Mouse (Mus musculus) forebrain, embryonic 13.5 days (tissue): ENCODE measurements around the gene Akr1cl. TPM values are rescaled to one million over a fixed set of nuclear protein-coding genes. Genes with fewer than 3 reads are reported as not detected.
A peak's percentile ranks its signal among the peaks of the same experiment; 100 is the strongest.

Experiments used
- ATAC-seq: fragments of 200-750 bp; cut with Nextera tagmentation; 2 replicates; pipeline ENCODE4 v1.8.0; 2017
- H3K27ac ChIP-seq: fragments of 300-500 bp; sonication (generic); 2 replicates; pipeline ENCODE4 v1.5.1; 2015; ENCODE audit warnings: inconsistent platforms, mild to moderate bottlenecking, moderate library complexity
- H3K27me3 ChIP-seq: fragments of 300-500 bp; sonication (generic); 2 replicates; pipeline ENCODE4 v1.6.1; 2015; ENCODE audit warnings: mild to moderate bottlenecking, inconsistent platforms
- H3K36me3 ChIP-seq: fragments of 300-500 bp; sonication (generic); 2 replicates; pipeline ENCODE4 v1.6.1; 2015; ENCODE audit warnings: mild to moderate bottlenecking, inconsistent platforms; ENCODE audit not compliant: poor library complexity, severe bottlenecking
- H3K4me1 ChIP-seq: fragments of 300-500 bp; sonication (generic); 2 replicates; pipeline ENCODE4 v1.6.1; 2015; ENCODE audit warnings: inconsistent platforms
- H3K4me2 ChIP-seq: fragments of 300-500 bp; sonication (generic); 2 replicates; pipeline ENCODE4 v1.6.1; 2015; ENCODE audit warnings: inconsistent platforms, mild to moderate bottlenecking, moderate library complexity
- H3K4me3 ChIP-seq: fragments of 300-500 bp; sonication (generic); 2 replicates; pipeline ENCODE4 v1.5.1; 2015; ENCODE audit warnings: mild to moderate bottlenecking, inconsistent platforms
- H3K9ac ChIP-seq: fragments of 300-500 bp; sonication (generic); 2 replicates; pipeline ENCODE4 v1.6.1; 2015; ENCODE audit warnings: mild to moderate bottlenecking, inconsistent platforms
- H3K9me3 ChIP-seq: fragments of 300-500 bp; sonication (generic); replicated peaks from 2 replicates; pipeline ENCODE4 v1.6.1; 2016; ENCODE audit warnings: inconsistent platforms
- WGBS: fragments of 180-500 bp; shearing (Covaris S2); methylation state at CpG from one replicate; pipeline ENCODE4 v1.1.7; 2015; 5-methylcytosine and 5-hydroxymethylcytosine counted together
- polyA plus RNA-seq: library from polyadenylated mRNA; unstranded; fragments of >200 nt; fragmentation: Nextera tagmentation; extraction: Ambion mirVana; gene quantifications from 2 replicates; pipeline ENCODE4 v1.2.1, GENCODE M21; 2015

Akr1cl gene
- polyA plus RNA-seq, 1 experiment from 2014 or later = 0.10 TPM

DNA sequence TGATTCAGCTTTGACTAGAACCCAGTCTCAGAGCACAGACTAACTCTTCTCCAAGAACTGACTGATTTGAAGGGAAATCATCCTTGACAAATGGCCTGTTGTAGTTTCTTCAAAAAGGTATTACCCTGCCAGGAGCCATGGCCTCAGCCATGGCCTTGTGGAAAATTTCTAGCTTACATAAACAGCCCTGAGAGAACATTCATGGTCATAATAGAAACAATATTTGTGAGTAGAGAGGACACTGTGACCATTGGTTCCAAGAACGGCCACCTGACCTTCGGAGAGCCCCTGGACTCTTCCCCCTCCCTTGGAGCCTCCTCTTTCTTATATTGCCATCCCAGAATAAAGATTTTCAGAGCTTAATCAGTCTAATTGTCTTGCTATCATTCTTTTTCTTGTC lies 10.9 kb upstream of the Akr1cl start:
- Histone ChIP-seq H3K9ac (no peak overlapping the region), H3K4me2 (no peak overlapping the region), H3K4me3 (no peak overlapping the region), H3K27ac (no peak overlapping the region), H3K9me3 (no peaks in the 10 kb centered on the region), H3K4me1 (no peaks in the 10 kb centered on the region), H3K27me3 (no peaks in the 10 kb centered on the region), H3K36me3 (no peaks in the 10 kb centered on the region)
- no peak for ATAC-seq
- 88% methylated on average over 2 of the region's 2 CpGs for WGBS

- WGBS = 94% methylated on average over 3 of the region's 3 CpGs
- Histone ChIP-seq H3K4me3 (no peak overlapping the region), H3K9ac (no peak overlapping the region), H3K27me3 (no peaks in the 10 kb centered on the region), H3K4me2 (no peak overlapping the region), H3K27ac (no peak overlapping the region), H3K36me3 (no peaks in the 10 kb centered on the region), H3K4me1 (no peaks in the 10 kb centered on the region), H3K9me3 (no peaks in the 10 kb centered on the region)
- ATAC-seq = no peak
These were observed 9.3 kb upstream of the Akr1cl start for GRCm38 (mm10) chr1:65041837-65042236.

DNA sequence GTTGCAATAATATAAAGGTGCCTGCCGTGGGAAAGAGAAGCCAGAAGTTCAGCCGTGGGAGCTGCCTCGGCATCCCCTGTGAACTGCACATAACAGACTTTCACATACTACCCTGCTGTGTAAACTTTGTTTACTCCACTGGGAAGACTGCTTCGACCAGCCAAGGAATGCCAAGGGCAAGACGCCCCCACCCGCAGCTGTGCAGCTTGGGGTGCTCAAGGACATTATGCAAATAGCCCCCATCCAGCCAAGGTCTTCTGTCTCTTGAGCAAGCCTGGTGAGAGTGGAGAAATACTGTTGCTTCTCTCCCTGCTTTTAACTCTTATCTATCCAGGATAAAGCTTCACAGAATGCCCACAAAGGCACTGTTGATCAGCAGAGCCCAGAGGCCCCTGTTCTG lies 8.2 kb upstream of the Akr1cl start:
- H3K27ac ChIP-seq = no peak overlapping the region
- no peak overlapping the region for H3K4me3 ChIP-seq
- H3K27me3 ChIP-seq = no peaks in the 10 kb centered on the region
- no peak overlapping the region for H3K4me2 ChIP-seq
- WGBS = 83% methylated on average over 6 of the region's 6 CpGs
- no peaks in the 10 kb centered on the region for H3K4me1 ChIP-seq
- no peaks in the 10 kb centered on the region for H3K36me3 ChIP-seq
- H3K9me3 ChIP-seq = no peaks in the 10 kb centered on the region
- ATAC-seq = no peak
- H3K9ac ChIP-seq = no peak overlapping the region

DNA sequence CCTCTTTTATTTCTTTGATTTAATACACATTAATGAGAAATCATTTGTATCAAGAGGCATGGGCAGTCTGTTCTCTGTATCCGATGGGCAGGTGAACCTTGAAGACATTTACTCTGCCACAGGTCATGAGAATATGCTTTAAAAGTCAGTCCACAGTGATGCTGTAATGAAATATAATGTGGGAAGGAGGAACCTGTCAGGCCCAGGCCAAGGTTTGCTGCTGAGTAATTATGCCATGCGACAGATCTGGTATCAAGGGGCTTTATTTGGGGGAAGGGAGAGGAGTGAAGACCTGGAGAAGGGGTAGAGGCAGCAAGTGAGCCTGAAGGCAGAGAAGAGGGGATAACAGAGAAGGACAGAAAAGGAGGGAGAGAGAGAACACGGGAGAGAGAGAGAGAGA lies 7.1 kb upstream of the Akr1cl start:
- 75% methylated on average over 3 of the region's 3 CpGs for WGBS
- Histone ChIP-seq H3K36me3 (no peaks in the 10 kb centered on the region), H3K27ac (no peak overlapping the region), H3K4me2 (no peak overlapping the region), H3K4me1 (no peaks in the 10 kb centered on the region), H3K9ac (no peak overlapping the region), H3K4me3 (no peak overlapping the region), H3K9me3 (no peaks in the 10 kb centered on the region), H3K27me3 (no peaks in the 10 kb centered on the region)
- ATAC-seq = no peak

GRCm38 (mm10) chr1:65037542-65037941 lies 5.0 kb upstream of the Akr1cl start:
- Histone ChIP-seq H3K27me3 (no peaks in the 10 kb centered on the region), H3K9ac (no peak overlapping the region), H3K27ac (no peak overlapping the region), H3K9me3 (no peaks in the 10 kb centered on the region), H3K4me3 (no peak overlapping the region), H3K4me1 (no peaks in the 10 kb centered on the region), H3K4me2 (no peak overlapping the region), H3K36me3 (no peaks in the 10 kb centered on the region)
- 86% methylated on average over 2 of the region's 2 CpGs for WGBS
- no peak for ATAC-seq

GRCm38 (mm10) chr1:65035513-65035912 lies 3.0 kb upstream of the Akr1cl start:
- Histone ChIP-seq H3K4me3 (no peak overlapping the region), H3K27ac (no peak overlapping the region), H3K4me2 (no peak overlapping the region), H3K36me3 (no peaks in the 10 kb centered on the region), H3K27me3 (no peaks in the 10 kb centered on the region), H3K9me3 (no peaks in the 10 kb centered on the region), H3K4me1 (no peaks in the 10 kb centered on the region), H3K9ac (no peak overlapping the region)
- ATAC-seq = no peak
- whole genome bisulfite sequencing = 22% methylated on average over 3 of the region's 3 CpGs

GRCm38 (mm10) chr1:65028206-65028605 lies 4.4 kb downstream of the Akr1cl start:
- WGBS = 71% methylated on average over 9 of the region's 9 CpGs
- no peak overlapping the region for H3K4me2 ChIP-seq

GRCm38 (mm10) chr1:65012726-65013125 lies 19.8 kb downstream of the Akr1cl start:
- Histone ChIP-seq H3K36me3 (no peaks in the 10 kb centered on the region), H3K4me1 (no peaks in the 10 kb centered on the region), H3K9ac (no peak overlapping the region), H3K9me3 (no peaks in the 10 kb centered on the region), H3K4me2 (no peak overlapping the region), H3K4me3 (no peak overlapping the region), H3K27ac (no peak overlapping the region), H3K27me3 (no peaks in the 10 kb centered on the region)
- no peak for ATAC-seq
- 79% methylated on average over 4 of the region's 4 CpGs for WGBS

More at GRCm38 (mm10) chr1:65028206-65028605, 4.4 kb downstream of the Akr1cl start:
- no peaks in the 10 kb centered on the region for H3K4me1 ChIP-seq
- no peak for ATAC-seq
- no peak overlapping the region for H3K9ac ChIP-seq
- H3K27ac ChIP-seq = no peak overlapping the region
- H3K36me3 ChIP-seq = no peaks in the 10 kb centered on the region
- no peaks in the 10 kb centered on the region for H3K9me3 ChIP-seq
- H3K27me3 ChIP-seq = no peaks in the 10 kb centered on the region
- no peak overlapping the region for H3K4me3 ChIP-seq

GRCm38 (mm10) chr1:65010153-65010552 lies 22.4 kb downstream of the Akr1cl start:
- no peaks in the 10 kb centered on the region for H3K9me3 ChIP-seq
- H3K36me3 ChIP-seq = no peaks in the 10 kb centered on the region
- no peak overlapping the region for H3K4me2 ChIP-seq
- ATAC-seq = peak; percentile 83
- 14% methylated on average over 9 of the region's 9 CpGs for WGBS
- no peaks in the 10 kb centered on the region for H3K4me1 ChIP-seq
- H3K27me3 ChIP-seq = no peaks in the 10 kb centered on the region
- H3K27ac ChIP-seq = no peak overlapping the region
- no peak overlapping the region for H3K9ac ChIP-seq
- H3K4me3 ChIP-seq = no peak overlapping the region

DNA sequence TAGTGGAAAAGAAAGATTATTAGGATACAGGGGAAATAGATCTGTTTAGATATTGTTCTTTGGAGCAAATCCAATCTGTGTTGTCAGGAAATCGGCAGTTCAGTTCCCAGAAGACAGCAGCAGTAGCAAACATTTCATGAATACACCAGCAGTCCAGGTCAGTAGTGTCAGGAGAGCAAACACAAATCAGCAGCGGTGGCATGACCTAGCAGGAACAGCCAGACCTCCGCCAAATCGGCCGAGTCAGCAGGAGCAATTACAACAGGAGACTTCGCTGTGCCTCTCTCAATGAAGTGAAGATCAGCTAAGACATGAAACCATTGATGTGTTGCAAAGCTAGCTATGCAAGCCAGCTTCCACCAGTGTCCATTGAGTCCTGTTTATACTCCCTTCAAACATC lies 27.0 kb downstream of the Akr1cl start:
- H3K4me2 ChIP-seq = no peak overlapping the region
- no peak overlapping the region for H3K9ac ChIP-seq
- 95% methylated on average over 6 of the region's 6 CpGs for WGBS
- H3K4me3 ChIP-seq = no peak overlapping the region
- no peaks in the 10 kb centered on the region for H3K36me3 ChIP-seq
- H3K27me3 ChIP-seq = no peaks in the 10 kb centered on the region
- no peak overlapping the region for H3K27ac ChIP-seq
- no peaks in the 10 kb centered on the region for H3K4me1 ChIP-seq
- ATAC-seq = no peak
- H3K9me3 ChIP-seq = no peaks in the 10 kb centered on the region

DNA sequence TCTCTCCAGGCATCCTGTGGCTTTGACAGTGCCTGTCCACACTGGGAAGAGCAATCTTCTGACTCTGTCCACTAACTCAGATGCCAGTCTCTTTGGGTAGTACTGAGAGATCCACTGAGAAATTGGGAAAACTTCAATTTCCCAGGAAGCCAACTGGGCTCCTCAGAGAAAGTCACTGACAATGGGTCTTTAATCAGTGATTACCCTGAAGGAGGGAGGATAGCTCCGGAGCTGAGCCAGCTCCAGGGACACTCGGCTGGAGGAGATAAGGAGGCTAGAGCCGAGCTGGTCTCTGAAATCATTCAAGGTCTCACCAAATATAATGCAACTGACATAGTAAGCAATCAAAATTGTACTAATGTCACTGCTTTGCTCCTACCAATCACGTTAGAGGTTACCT lies 28.0 kb downstream of the Akr1cl start:
- Histone ChIP-seq H3K9me3 (no peaks in the 10 kb centered on the region), H3K4me3 (no peak overlapping the region), H3K4me2 (no peak overlapping the region), H3K4me1 (no peaks in the 10 kb centered on the region), H3K36me3 (no peaks in the 10 kb centered on the region), H3K27ac (no peak overlapping the region), H3K9ac (no peak overlapping the region), H3K27me3 (no peaks in the 10 kb centered on the region)
- ATAC-seq = no peak
- WGBS = 90% methylated on average over 4 of the region's 4 CpGs

- no peak overlapping the region for H3K9ac ChIP-seq
- H3K36me3 ChIP-seq = no peaks in the 10 kb centered on the region
- 76% methylated on average over 4 of the region's 4 CpGs for WGBS
- no peak overlapping the region for H3K4me3 ChIP-seq
- H3K4me1 ChIP-seq = no peaks in the 10 kb centered on the region
- no peak for ATAC-seq
- H3K27me3 ChIP-seq = no peaks in the 10 kb centered on the region
- no peaks in the 10 kb centered on the region for H3K9me3 ChIP-seq
- H3K4me2 ChIP-seq = no peak overlapping the region
- no peak overlapping the region for H3K27ac ChIP-seq
These were observed 39.4 kb downstream of the Akr1cl start for GRCm38 (mm10) chr1:64993206-64993605.

DNA sequence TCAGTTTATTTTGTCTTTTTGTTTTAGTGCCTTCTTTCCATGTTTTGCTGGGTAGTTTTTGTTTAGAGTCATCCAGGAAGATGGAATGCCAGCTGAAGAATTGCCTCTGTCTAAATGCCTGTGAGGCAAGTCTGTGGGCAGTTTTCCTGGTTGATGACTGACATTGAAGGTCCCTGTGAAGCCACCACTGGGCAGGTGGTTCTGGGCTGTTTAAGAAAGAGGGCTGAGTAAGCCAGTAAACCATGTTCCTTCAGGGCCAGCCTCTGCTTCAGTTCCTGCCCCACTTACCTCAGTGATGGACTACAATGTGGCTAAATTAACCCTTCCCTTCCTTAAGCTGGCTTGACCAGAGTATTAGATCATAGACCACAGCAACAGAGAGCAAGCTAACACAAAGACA lies 44.4 kb downstream of the Akr1cl start:
- H3K27me3 ChIP-seq = peaks cover 9% of the 10 kb centered on the region; the same call in 1 of the 2 replicates
- no peak for ATAC-seq
- H3K4me1 ChIP-seq = no peaks in the 10 kb centered on the region

More for the DNA sequence above, 44.4 kb downstream of the Akr1cl start:
- Histone ChIP-seq H3K36me3 (no peaks in the 10 kb centered on the region), H3K27ac (no peak overlapping the region), H3K4me3 (no peak overlapping the region), H3K4me2 (no peak overlapping the region), H3K9me3 (no peaks in the 10 kb centered on the region), H3K9ac (no peak overlapping the region)
